Mouse (Mus musculus): ENCODE results near the gene Daglb. TPM values are rescaled to one million over a fixed set of nuclear protein-coding genes. Genes with fewer than 3 reads are reported as not detected.
"Not testable (repeated sequence)": the region's sequence is repeated elsewhere in the genome, so short reads cannot be mapped to it uniquely, and the experiment has no call there.

Gene Daglb
- polyA plus RNA-seq, 1 experiment from 2014 or later: 17.8 TPM

DNA sequence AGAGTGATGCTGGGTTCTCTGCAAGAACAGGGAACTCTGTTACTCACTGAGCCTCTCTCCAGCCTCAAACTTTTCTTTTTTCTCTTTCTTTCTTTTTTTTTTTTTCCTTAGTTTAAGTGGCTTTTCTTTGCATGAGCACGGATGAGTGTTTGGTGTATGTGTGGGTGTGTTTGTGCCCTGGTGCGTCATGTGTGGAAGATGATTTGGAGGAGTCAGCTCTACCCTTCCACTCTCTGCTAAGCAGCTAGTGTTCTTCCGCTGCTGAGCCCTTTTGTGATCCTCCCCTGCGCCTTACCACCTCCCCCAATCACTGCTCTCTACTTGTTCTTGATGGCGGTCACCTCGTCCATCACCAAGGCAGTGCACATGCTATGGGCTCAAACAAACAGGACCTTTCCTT, 31.3 kb downstream of the Daglb start:
- Histone ChIP-seq H3K27me3 (ENCODE audit: control insufficient read depth, insufficient read depth, low read length) (no peaks in the 10 kb centered on the region), H3K27ac (replicated peaks; ENCODE audit: low read depth, low read length) (no peak overlapping the region), H3K9me3 (ENCODE audit: control insufficient read depth, low read length) (no peaks in the 10 kb centered on the region), H3K4me2 (ENCODE audit: low read length) (no peak overlapping the region), H3K4me1 (ENCODE audit: control insufficient read depth, insufficient read depth, low read length) (no peaks in the 10 kb centered on the region), H3K4me3 (replicated peaks; ENCODE audit: low read depth, low read length) (no peak overlapping the region), H3K9ac (replicated peaks; ENCODE audit: low read length) (no peak overlapping the region), H3K36me3 (ENCODE audit: control insufficient read depth, insufficient read depth, low read length) (peaks cover 47% of the 10 kb centered on the region)
- DNase-seq (no peak), ATAC-seq (ENCODE audit: low FRiP score, low TSS enrichment) (no peak)
- WGBS: 92% methylated on average over 6 of the region's 6 CpGs

DNA sequence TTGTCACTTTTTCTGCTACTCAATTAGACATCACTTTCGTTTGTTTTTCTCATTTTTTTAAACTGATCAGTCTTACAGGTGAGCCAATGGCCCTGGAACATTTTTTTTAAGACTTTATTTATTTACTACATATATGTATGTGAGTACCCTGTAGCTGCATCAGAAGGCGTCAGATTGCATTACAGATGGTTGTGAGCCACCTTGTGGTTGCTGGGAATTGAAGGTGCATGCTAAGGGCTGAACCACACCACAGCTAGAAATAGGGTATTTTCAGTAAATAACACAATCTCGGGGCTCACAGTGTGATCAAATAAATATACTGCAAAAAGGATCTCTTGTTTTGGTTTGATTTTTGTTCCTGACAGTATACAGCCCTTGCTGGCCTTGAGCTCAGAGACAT, 33.1 kb downstream of the Daglb start:
- H3K27ac ChIP-seq (replicated peaks; ENCODE audit: low read depth, low read length): no peak overlapping the region
- H3K4me3 ChIP-seq (replicated peaks; ENCODE audit: low read depth, low read length): no peak overlapping the region
- peaks cover 60% of the 10 kb centered on the region for H3K36me3 ChIP-seq (ENCODE audit: control insufficient read depth, insufficient read depth, low read length)
- no peaks in the 10 kb centered on the region for H3K4me1 ChIP-seq (ENCODE audit: control insufficient read depth, insufficient read depth, low read length)
- no peaks in the 10 kb centered on the region for H3K9me3 ChIP-seq (ENCODE audit: control insufficient read depth, low read length)
- ATAC-seq (ENCODE audit: low FRiP score, low TSS enrichment): no peak
- no peak for DNase-seq
- no peak overlapping the region for H3K4me2 ChIP-seq (ENCODE audit: low read length)
- WGBS: 85% methylated on average over 3 of the region's 3 CpGs
- H3K9ac ChIP-seq (replicated peaks; ENCODE audit: low read length): no peak overlapping the region
- no peaks in the 10 kb centered on the region for H3K27me3 ChIP-seq (ENCODE audit: control insufficient read depth, insufficient read depth, low read length)

DNA sequence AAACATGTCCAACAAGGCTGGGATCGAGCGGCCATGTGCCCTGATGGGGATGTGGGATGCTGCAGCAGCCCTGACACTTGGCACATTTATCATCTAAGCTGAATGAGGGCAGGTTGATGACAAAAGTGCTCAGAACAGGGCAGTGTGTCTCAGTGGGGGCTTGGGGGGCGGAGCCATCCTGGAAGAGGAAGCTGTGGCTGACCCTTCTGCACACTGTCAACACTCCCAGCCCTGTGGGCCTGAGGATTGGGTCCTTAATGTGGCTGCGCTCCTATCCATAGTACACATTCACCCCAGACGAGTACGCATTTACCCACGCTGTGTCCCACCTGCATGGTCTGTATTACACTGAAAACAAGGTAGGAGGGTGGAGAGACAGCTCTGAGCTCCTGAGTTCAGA, 34.8 kb downstream of the Daglb start:
- no peak overlapping the region for H3K27ac ChIP-seq (replicated peaks; ENCODE audit: low read depth, low read length)
- no peak overlapping the region for H3K4me3 ChIP-seq (replicated peaks; ENCODE audit: low read depth, low read length)
- no peaks in the 10 kb centered on the region for H3K9me3 ChIP-seq (ENCODE audit: control insufficient read depth, low read length)
- H3K27me3 ChIP-seq (ENCODE audit: control insufficient read depth, insufficient read depth, low read length): no peaks in the 10 kb centered on the region
- H3K4me2 ChIP-seq (ENCODE audit: low read length): no peak overlapping the region
- DNase-seq: no peak
- ATAC-seq (ENCODE audit: low FRiP score, low TSS enrichment): no peak
- H3K9ac ChIP-seq (replicated peaks; ENCODE audit: low read length): no peak overlapping the region
- 95% methylated on average over 7 of the region's 7 CpGs for WGBS
- no peaks in the 10 kb centered on the region for H3K4me1 ChIP-seq (ENCODE audit: control insufficient read depth, insufficient read depth, low read length)
- peaks cover 73% of the 10 kb centered on the region for H3K36me3 ChIP-seq (ENCODE audit: control insufficient read depth, insufficient read depth, low read length)

DNA sequence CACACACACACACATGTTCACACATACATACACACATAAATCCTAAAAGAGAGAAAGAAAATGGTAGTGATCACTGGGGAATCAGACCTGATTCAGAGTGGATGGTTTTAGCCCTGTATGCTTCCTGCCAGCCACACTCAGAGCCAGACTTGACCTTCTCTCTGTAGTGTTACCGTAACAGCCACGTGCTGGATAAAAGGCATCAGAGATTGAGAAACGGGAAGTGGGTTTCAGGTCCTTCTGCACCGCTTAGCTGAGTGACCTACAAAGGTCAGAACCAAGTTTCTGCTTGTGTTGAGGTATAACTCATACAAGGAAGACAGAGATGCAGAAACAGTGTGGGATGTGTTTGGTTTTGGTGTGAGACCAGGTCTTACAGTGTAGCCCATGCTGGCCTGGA, 35.3 kb downstream of the Daglb start:
- peaks cover 73% of the 10 kb centered on the region for H3K36me3 ChIP-seq (ENCODE audit: control insufficient read depth, insufficient read depth, low read length)
- no peak for DNase-seq
- H3K4me3 ChIP-seq (replicated peaks; ENCODE audit: low read depth, low read length): no peak overlapping the region
- H3K4me2 ChIP-seq (ENCODE audit: low read length): no peak overlapping the region
- no peak overlapping the region for H3K27ac ChIP-seq (replicated peaks; ENCODE audit: low read depth, low read length)
- no peak overlapping the region for H3K9ac ChIP-seq (replicated peaks; ENCODE audit: low read length)
- WGBS: 93% methylated on average over 4 of the region's 4 CpGs
- H3K27me3 ChIP-seq (ENCODE audit: control insufficient read depth, insufficient read depth, low read length): no peaks in the 10 kb centered on the region
- no peak for ATAC-seq (ENCODE audit: low FRiP score, low TSS enrichment)
- no peaks in the 10 kb centered on the region for H3K9me3 ChIP-seq (ENCODE audit: control insufficient read depth, low read length)
- no peaks in the 10 kb centered on the region for H3K4me1 ChIP-seq (ENCODE audit: control insufficient read depth, insufficient read depth, low read length)

DNA sequence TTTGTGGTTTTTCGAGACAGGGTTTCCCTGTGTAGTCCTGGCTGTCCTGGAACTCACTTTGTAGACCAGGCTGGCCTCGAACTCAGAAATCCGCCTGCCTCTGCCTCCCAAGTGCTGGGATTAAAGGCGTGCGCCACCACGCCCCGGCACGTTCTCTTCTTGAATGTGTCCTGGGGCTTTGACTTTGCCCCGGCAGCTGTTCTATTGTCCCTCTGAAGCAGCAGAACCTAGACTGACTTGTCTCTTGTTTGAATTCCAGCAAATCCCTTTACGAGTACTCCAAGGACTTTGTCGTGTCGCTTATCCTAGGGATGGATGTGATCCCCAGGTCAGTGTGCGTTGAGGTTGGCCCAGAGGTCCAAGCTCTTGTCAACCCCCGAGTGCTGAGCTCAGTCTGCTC, 36.3 kb downstream of the Daglb start:
- peaks cover 75% of the 10 kb centered on the region for H3K36me3 ChIP-seq (ENCODE audit: control insufficient read depth, insufficient read depth, low read length)

DNA sequence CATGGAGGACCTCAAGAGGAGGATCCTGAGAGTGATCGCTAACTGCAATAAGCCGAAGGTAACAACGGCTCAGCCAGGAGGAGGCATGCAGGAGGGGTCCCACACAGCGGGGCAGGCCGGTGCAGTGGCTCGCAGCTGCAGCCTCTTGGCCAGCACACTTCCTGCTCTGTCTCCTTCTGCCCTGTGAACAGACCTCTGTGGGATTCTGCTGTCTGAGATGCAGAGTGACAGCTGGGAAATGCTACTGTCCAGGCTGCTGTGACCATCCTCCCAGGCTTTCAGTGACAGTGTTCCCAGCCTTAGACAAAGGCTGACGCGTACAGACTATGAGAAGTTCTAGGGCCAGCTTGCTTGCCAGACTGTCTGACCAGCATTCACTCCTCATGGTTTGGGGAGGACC, 36.8 kb downstream of the Daglb start:
- no peaks in the 10 kb centered on the region for H3K9me3 ChIP-seq (ENCODE audit: control insufficient read depth, low read length)
- H3K4me1 ChIP-seq (ENCODE audit: control insufficient read depth, insufficient read depth, low read length): no peaks in the 10 kb centered on the region
- no peak overlapping the region for H3K4me3 ChIP-seq (replicated peaks; ENCODE audit: low read depth, low read length)
- ATAC-seq (ENCODE audit: low FRiP score, low TSS enrichment): no peak
- no peaks in the 10 kb centered on the region for H3K27me3 ChIP-seq (ENCODE audit: control insufficient read depth, insufficient read depth, low read length)
- 94% methylated on average over 8 of the region's 8 CpGs for WGBS
- DNase-seq: no peak
- H3K27ac ChIP-seq (replicated peaks; ENCODE audit: low read depth, low read length): no peak overlapping the region
- H3K9ac ChIP-seq (replicated peaks; ENCODE audit: low read length): no peak overlapping the region
- peaks cover 75% of the 10 kb centered on the region for H3K36me3 ChIP-seq (ENCODE audit: control insufficient read depth, insufficient read depth, low read length)
- no peak overlapping the region for H3K4me2 ChIP-seq (ENCODE audit: low read length)

More for the DNA sequence above, 36.3 kb downstream of the Daglb start:
- H3K9ac ChIP-seq (replicated peaks; ENCODE audit: low read length); H3K9me3 ChIP-seq (ENCODE audit: control insufficient read depth, low read length); H3K27me3 ChIP-seq (ENCODE audit: control insufficient read depth, insufficient read depth, low read length); DNase-seq; H3K4me3 ChIP-seq (replicated peaks; ENCODE audit: low read depth, low read length); ATAC-seq (ENCODE audit: low FRiP score, low TSS enrichment); H3K27ac ChIP-seq (replicated peaks; ENCODE audit: low read depth, low read length); H3K4me1 ChIP-seq (ENCODE audit: control insufficient read depth, insufficient read depth, low read length); H3K4me2 ChIP-seq (ENCODE audit: low read length): not testable (repeated sequence)
- WGBS: 81% methylated on average over 12 of the region's 14 CpGs

DNA sequence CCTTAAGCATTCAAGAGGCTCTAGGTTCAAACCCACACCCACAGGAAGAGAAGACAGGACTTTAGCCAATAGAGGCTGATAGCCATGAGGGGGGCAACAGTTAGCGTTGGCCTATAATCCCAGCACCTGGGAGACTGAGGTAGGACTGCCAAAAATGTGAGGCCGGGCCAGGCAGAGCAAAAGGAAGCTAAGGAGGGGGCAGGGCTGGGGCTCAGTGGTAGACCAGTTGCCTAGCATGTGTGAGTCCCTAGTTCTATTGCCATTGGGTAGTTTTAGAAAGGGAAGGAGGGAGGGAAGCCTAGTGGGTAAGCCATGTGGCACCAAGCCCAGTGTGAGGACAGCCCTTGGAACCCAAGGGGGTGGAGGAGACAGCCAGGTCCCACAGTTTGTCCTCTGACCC, 37.3 kb downstream of the Daglb start:
- DNase-seq (no peak), ATAC-seq (ENCODE audit: low FRiP score, low TSS enrichment) (no peak)
- H3K27ac ChIP-seq (replicated peaks; ENCODE audit: low read depth, low read length): no peak overlapping the region
- H3K9ac ChIP-seq (replicated peaks; ENCODE audit: low read length): no peak overlapping the region
- no peaks in the 10 kb centered on the region for H3K4me1 ChIP-seq (ENCODE audit: control insufficient read depth, insufficient read depth, low read length)
- 92% methylated on average over 2 of the region's 2 CpGs for WGBS
- H3K36me3 ChIP-seq (ENCODE audit: control insufficient read depth, insufficient read depth, low read length): peaks cover 75% of the 10 kb centered on the region
- no peak overlapping the region for H3K4me3 ChIP-seq (replicated peaks; ENCODE audit: low read depth, low read length)
- H3K9me3 ChIP-seq (ENCODE audit: control insufficient read depth, low read length): no peaks in the 10 kb centered on the region
- H3K4me2 ChIP-seq (ENCODE audit: low read length): no peak overlapping the region
- H3K27me3 ChIP-seq (ENCODE audit: control insufficient read depth, insufficient read depth, low read length): no peaks in the 10 kb centered on the region

DNA sequence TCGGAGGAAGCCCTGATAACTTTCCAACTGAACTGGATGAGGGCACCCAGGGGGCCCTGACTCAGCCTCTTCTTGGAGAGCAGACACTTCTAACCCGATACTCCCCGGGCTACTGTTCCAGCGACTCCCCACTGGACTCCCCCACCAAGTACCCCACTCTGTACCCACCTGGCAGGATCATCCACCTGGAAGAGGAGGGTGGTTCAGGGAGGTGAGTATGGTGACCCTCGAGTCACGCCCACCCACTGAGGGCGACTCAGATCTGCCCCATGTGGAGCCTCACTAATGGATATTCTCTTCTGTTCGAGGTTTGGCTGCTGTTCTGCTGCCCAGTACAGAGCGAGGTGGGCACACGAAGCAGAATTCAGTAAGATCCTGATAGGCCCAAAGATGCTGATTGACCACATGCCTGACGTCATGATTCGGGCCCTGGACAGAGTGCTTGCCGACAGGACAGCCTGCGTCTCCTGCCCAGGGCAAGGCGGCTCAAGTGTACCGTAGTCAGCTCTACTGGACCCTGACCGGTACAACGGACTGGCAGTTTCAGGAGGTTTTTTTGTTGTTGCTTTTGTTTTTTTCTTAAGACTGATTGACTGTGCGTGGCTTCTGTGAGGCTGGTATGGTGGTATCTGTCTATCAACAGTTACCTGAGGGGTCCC, 38.6 kb downstream of the Daglb start:
- no peak overlapping the region for H3K4me3 ChIP-seq (replicated peaks; ENCODE audit: low read depth, low read length)
- H3K9ac ChIP-seq (replicated peaks; ENCODE audit: low read length): no peak overlapping the region
- H3K27ac ChIP-seq (replicated peaks; ENCODE audit: low read depth, low read length): no peak overlapping the region
- H3K4me2 ChIP-seq (ENCODE audit: low read length): no peak overlapping the region
- H3K27me3 ChIP-seq (ENCODE audit: control insufficient read depth, insufficient read depth, low read length): no peaks in the 10 kb centered on the region
- no peaks in the 10 kb centered on the region for H3K4me1 ChIP-seq (ENCODE audit: control insufficient read depth, insufficient read depth, low read length)
- peaks cover 78% of the 10 kb centered on the region for H3K36me3 ChIP-seq (ENCODE audit: control insufficient read depth, insufficient read depth, low read length)
- ATAC-seq (ENCODE audit: low FRiP score, low TSS enrichment) (no peak), DNase-seq (no peak)
- 91% methylated on average over 19 of the region's 19 CpGs for WGBS
- no peaks in the 10 kb centered on the region for H3K9me3 ChIP-seq (ENCODE audit: control insufficient read depth, low read length)

DNA sequence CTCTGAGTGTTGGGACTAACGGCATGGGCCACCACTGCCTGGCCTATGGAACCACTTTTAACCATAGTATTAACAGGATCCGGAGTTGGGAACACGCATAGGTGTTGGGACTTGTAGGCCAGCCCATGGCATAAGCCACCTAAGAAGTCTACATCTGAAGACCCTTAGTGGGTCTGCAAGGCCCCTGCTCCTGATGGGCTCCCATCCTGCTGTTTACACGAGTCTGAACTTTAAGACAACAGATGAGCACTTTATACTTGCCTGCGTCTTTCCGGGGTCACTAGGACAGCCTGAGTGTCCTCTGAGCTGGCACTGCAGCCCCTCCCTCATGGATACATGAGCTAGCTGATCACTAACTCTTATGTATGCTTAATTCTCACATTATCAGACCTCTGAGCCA, 39.4 kb downstream of the Daglb start:
- no peak for DNase-seq
- Histone ChIP-seq H3K9me3 (ENCODE audit: control insufficient read depth, low read length) (no peaks in the 10 kb centered on the region), H3K4me3 (replicated peaks; ENCODE audit: low read depth, low read length) (no peak overlapping the region), H3K27me3 (ENCODE audit: control insufficient read depth, insufficient read depth, low read length) (no peaks in the 10 kb centered on the region), H3K4me1 (ENCODE audit: control insufficient read depth, insufficient read depth, low read length) (no peaks in the 10 kb centered on the region), H3K27ac (replicated peaks; ENCODE audit: low read depth, low read length) (no peak overlapping the region), H3K4me2 (ENCODE audit: low read length) (no peak overlapping the region), H3K36me3 (ENCODE audit: control insufficient read depth, insufficient read depth, low read length) (peaks cover 78% of the 10 kb centered on the region), H3K9ac (replicated peaks; ENCODE audit: low read length) (no peak overlapping the region)
- no peak for ATAC-seq (ENCODE audit: low FRiP score, low TSS enrichment)
- WGBS: 94% methylated on average over 6 of the region's 6 CpGs

All from midbrain, embryonic 14.5 days (tissue).